Mouse (Mus musculus): ENCODE results near the gene Cul4a.

The Cul4a gene

GRCm38 (mm10) chr8:13139641-13140182 lies 34.3 kb downstream of the Cul4a start:
- no peak for DNase-seq (ENCODE audit: extremely low spot score)

GRCm38 (mm10) chr8:13141681-13142080 lies 36.3 kb downstream of the Cul4a start:
- DNase-seq (ENCODE audit: extremely low spot score): no peak

GRCm38 (mm10) chr8:13148476-13148875 lies 43.1 kb downstream of the Cul4a start:
- no peak for DNase-seq (ENCODE audit: extremely low spot score)

- DNase-seq (ENCODE audit: extremely low spot score): no peak
These were observed 43.9 kb downstream of the Cul4a start for GRCm38 (mm10) chr8:13149287-13149686.

- no peak for DNase-seq (ENCODE audit: extremely low spot score)
These were observed 44.4 kb downstream of the Cul4a start for GRCm38 (mm10) chr8:13149866-13150265.

GRCm38 (mm10) chr8:13150929-13151328 lies 45.5 kb downstream of the Cul4a start:
- DNase-seq (ENCODE audit: extremely low spot score): no peak

GRCm38 (mm10) chr8:13154099-13154498 lies 48.7 kb downstream of the Cul4a start:
- DNase-seq (ENCODE audit: extremely low spot score): no peak

- no peak for DNase-seq (ENCODE audit: extremely low spot score)
These were observed 49.9 kb downstream of the Cul4a start for GRCm38 (mm10) chr8:13155358-13155757.

GRCm38 (mm10) chr8:13156327-13157097 lies 51.1 kb downstream of the Cul4a start:
- DNase-seq (ENCODE audit: extremely low spot score): no peak

- peak; percentile 96 for DNase-seq (ENCODE audit: extremely low spot score)
These were observed 53.4 kb downstream of the Cul4a start, which contains the start of gene Lamp1 for GRCm38 (mm10) chr8:13158718-13159376. Gene Lamp1 (plus strand): TSS chr8:13159161.

- DNase-seq (ENCODE audit: extremely low spot score): no peak
These were observed 54.0 kb downstream of the Cul4a start for GRCm38 (mm10) chr8:13159377-13159881.

GRCm38 (mm10) chr8:13160691-13161090 lies 55.3 kb downstream of the Cul4a start:
- no peak for DNase-seq (ENCODE audit: extremely low spot score)

- DNase-seq (ENCODE audit: extremely low spot score): no peak
These were observed 56.7 kb downstream of the Cul4a start for GRCm38 (mm10) chr8:13162098-13162497.

- DNase-seq (ENCODE audit: extremely low spot score): no peak
These were observed 58.1 kb downstream of the Cul4a start for GRCm38 (mm10) chr8:13163563-13163962.

GRCm38 (mm10) chr8:13164361-13164760 lies 58.9 kb downstream of the Cul4a start:
- no peak for DNase-seq (ENCODE audit: extremely low spot score)

GRCm38 (mm10) chr8:13170510-13170909 lies 65.1 kb downstream of the Cul4a start:
- DNase-seq (ENCODE audit: extremely low spot score): no peak

GRCm38 (mm10) chr8:13174305-13174704 lies 68.9 kb downstream of the Cul4a start:
- DNase-seq (ENCODE audit: extremely low spot score): no peak

- no peak for DNase-seq (ENCODE audit: extremely low spot score)
These were observed 69.4 kb downstream of the Cul4a start for GRCm38 (mm10) chr8:13174811-13175210.

GRCm38 (mm10) chr8:13175650-13176049 lies 70.2 kb downstream of the Cul4a start:
- no peak for DNase-seq (ENCODE audit: extremely low spot score)

GRCm38 (mm10) chr8:13177173-13177852 lies 71.9 kb downstream of the Cul4a start:
- DNase-seq (ENCODE audit: extremely low spot score): no peak

GRCm38 (mm10) chr8:13178137-13178536 lies 72.7 kb downstream of the Cul4a start:
- DNase-seq (ENCODE audit: extremely low spot score): no peak

GRCm38 (mm10) chr8:13179482-13179881 lies 74.1 kb downstream of the Cul4a start:
- no peak for DNase-seq (ENCODE audit: extremely low spot score)

Data from embryo, embryonic 9.5 days (tissue).